Mouse (Mus musculus): ENCODE measurements around the gene Slc17a1.

Gene Slc17a1

DNA sequence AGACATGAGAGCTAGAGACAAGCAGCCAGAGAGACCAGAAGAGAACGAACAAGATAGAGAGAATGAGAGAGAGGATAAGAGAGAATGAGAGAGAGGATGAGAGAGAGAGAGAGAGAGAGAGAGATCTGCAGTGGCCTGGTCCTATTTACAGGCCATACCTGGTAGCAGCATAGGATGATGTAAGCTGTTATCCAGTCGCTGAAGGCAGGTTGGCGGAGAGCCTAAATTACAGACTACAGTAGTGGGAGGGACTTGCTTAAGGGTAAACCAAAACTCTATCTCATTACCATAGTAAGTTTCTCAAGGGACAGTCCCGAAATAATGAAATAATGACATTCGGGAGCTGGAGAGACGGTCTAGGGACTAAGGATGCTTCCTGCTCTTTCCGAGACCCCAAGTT lies at the start of gene Slc17a1:
Gene Slc17a1, plus strand, starts transcription at position 346 of the 400 bp plus-strand sequence.
- no peak for DNase-seq (ENCODE audit: low read depth)

DNA sequence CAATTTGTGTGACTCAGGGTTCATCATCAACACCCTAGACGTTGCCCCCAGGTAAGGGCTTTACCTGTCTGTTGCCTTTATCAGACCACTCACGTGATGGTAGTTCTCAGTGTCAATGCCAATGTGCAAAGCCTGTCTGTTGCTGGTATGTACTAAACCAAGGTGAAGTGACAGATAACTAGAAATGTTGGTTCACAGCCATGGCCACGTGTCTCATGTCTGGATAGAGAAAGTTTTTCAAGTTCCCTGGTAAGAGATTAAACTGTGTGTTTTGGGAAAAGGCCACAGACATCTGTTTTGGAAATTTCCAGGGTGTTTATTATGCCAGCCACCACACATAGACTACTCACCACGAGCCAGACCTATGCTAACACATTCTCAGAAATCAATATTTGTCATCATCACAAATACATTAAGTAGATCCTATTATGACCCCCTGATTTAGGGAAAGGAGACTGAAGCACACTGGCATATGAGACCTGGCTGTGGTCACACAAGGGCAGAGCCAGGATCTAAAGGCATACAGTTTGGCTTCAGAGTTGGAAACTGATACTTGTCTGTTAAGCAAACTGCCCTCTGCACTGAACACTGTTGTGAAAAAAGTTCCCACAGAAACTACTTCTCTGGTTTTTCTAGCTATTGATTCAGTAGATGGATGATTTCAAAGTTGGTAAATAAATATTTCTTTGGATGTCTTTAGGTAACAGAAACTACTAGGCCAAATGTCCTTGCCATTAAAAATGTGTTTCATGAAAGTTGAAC lies 47.2 kb upstream of the Slc17a1 start:
- no peak for DNase-seq (ENCODE audit: low read depth)

DNA sequence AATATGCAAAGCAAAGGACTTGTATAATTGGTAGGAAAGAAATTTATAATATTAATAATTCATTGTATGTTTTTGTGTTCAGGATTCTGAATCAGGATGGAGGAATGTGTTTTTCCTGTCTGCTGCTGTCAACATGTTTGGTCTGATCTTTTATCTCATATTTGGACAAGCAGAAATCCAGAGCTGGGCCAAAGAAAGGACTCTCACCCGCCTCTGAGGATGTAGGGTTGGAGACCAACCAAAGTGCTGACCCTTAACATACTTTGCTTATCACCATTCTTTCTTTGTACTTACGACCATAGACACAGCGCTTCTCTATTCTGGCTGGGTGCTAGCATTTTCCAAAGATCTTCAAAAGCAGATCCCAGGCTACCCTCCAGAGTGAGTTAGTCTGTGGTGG lies 45.3 kb upstream of the Slc17a1 start:
- DNase-seq (ENCODE audit: low read depth): no peak

DNA sequence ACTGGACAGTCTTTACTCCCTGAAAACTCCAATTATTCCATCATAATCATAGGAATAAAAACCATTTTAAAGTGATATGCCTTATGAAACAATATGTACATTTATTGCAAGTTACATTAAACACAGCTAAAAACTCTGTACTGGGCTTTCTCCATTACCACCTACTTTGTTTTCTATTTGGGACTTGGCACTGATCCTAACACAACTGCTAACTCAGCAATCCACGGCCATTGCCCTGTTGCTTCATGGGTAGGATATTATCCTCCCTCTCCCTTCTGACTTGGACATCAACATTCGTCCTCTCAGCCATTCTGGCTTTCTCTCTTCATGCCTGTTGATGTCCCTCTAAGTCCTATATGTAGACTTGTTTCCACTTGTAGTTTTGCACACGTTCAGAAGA lies 40.9 kb upstream of the Slc17a1 start:
- DNase-seq (ENCODE audit: low read depth): no peak

DNA sequence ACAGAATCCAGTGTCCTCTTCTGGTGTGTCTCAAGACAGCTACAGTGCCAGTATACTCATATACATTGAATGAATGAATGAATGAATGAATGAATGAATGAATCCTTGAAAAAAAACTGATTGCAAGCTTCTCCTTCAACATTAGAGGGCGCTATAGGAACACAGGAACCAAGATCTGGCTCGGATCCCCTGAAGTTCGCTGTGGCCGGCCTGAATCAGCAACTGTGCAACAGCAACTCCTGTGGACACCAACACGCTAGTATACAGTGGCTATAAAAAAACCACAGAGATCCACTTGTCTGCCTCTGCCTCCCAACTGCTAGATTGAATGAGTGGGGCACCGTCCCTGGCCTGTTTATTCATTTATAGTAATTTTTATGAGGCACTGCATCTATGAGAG lies 34.5 kb upstream of the Slc17a1 start:
- DNase-seq (ENCODE audit: low read depth): peak; percentile 24

DNA sequence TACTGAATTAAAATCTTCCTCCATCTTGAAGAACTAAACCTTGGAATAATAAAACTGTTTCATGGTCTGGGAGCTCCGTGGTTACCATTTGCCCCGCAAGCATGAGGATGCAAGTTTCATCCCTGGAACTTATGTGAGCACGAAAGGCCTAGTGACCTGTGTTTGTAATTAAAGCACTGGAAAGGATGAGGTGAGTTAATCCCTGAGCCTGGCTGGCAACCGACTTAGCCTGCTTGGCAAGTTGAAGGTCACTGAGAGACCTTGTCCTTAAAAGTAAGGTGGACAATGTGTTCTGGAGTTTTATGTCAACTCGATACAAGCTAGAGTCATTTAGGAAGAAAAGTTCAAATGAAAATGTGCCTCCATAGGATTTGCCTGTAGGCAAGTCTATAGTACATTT lies 32.7 kb upstream of the Slc17a1 start:
- no peak for DNase-seq (ENCODE audit: low read depth)

DNA sequence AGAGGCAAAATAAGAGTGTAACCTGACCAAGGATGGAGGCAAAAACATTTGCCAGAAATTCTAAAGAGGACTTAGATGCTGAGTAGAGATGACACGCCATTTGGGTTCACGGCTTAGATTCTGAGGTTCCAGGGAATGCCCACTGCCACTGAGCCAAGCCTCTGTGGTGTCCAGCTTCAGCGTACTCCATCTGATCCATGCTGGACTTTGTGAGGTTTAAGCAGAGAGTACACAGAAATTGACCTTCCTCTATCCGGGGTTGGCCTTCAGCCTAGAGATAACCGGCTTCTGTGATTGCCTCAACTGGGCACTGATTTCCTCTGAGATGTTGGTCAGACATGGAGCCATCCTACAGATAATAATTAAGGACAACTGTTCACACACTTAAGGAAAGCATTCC lies 30.9 kb upstream of the Slc17a1 start:
- DNase-seq (ENCODE audit: low read depth): no peak

DNA sequence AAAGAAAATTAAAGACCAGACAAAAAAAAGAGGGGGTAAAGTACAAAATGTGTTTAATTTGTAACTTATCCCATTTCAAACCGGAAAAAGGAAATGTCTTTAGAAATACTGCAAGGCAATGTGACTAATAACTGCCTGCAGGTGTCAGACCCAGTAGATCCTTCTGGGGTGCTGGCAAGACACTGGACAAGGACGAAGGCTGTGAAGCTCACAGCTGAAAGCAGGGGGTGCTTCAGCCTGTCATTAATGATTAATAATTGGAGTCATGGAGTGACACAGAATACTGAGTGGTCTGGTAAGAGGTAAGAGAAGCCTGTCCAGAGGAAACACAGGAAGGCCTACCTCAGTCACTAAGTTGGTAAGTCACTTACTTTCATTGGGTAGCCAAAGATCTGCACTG lies 28.2 kb upstream of the Slc17a1 start, which contains the start of gene Slc17a3:
Gene Slc17a3, plus strand, starts transcription at position 127 of the 400 bp plus-strand sequence.
- no peak for DNase-seq (ENCODE audit: low read depth)

DNA sequence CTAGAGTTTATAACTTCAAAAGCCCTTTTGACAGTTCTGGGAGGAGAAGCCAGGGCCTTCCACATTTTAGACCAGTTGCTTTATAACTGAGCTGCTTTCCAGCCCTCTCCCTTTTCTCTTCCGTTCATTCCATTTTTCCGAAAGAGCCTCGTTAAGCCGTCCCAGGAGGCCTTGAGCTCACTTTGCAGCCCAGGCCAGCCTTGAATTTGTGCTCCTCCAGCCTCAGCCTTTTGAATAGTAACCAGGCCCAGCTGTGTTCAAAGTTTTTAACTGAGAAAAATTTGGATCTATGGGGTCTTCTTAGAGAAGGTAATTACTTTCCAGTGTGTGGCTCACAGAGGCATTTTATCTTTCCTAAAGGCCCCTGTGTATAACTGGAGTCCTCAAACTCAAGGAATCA lies 21.7 kb upstream of the Slc17a1 start:
- DNase-seq (ENCODE audit: low read depth): no peak

DNA sequence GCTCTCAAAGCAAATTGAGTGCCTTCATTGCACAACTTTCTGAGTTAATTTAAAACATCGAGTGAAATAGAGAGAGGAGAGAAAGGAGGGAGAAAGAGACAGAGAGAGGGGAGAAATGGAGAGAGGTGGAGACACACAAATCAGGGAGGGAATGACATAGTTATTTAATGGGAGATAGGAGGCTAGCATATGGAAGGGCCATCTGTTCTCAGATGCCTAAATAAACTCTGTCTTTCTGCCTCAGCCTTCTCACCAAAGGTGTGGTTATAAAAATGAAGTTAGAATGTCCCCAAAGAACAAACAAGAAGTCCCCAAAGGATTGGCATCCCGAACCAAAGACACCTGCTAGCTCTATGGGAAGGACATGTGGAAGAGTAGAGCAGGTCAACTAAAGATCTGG lies 18.3 kb upstream of the Slc17a1 start:
- no peak for DNase-seq (ENCODE audit: low read depth)

DNA sequence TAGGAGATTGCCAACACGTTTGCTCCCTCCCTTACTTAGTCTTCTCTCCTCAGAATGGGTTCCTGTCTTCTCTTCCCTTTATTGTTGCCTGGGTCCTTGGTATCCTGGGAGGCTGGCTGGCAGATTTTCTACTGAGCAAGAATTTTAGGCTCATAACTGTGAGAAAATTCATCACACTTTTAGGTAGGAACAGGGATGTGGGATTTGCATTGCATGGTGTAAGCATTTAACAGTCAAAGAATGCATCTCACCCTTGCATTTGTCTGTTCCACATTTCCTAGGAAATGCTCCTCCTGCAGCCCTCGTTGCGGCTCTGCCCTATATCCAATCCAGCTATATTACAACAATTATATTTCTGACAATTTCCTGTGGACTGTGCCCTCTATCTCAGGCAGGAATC lies 11.1 kb upstream of the Slc17a1 start:
- no peak for DNase-seq (ENCODE audit: low read depth)

DNA sequence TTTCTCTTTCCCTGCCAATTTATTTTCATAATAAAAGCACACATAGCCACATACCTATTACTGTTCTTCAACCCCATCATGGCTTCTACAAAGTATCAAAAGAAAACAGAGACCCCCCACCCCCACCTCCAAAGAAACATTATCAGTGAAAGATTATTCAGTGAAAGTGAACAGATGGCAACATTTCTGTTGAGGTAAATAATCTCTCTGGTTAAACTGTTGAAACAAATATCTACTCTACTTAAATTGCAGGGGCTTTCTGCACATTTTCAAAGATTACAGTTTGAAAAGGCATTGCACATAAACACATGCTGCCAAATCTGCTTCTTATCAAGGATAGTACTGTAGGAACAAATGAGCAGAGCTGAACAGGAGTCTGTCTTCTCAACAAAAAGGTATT lies 5.7 kb upstream of the Slc17a1 start:
- DNase-seq (ENCODE audit: low read depth): no peak

DNA sequence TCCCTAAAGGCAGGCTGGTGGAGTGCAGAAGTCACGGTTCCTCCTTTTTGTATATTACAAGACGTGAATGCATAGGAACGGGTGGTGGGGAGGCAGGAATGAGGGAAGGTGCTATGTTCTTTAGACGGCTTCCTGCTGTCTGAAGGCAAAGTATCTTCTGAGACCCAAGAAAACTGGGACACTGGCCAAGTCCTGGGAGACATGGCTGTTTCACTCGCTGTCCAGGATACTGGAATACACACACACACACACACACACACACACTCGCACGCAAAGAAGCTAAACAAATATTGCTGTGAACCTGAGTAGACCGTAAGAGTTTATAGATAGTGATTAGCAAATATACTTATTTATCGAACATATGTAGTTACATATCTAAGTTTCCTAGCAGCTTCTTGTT lies 2.8 kb upstream of the Slc17a1 start:
- no peak for DNase-seq (ENCODE audit: low read depth)

DNA sequence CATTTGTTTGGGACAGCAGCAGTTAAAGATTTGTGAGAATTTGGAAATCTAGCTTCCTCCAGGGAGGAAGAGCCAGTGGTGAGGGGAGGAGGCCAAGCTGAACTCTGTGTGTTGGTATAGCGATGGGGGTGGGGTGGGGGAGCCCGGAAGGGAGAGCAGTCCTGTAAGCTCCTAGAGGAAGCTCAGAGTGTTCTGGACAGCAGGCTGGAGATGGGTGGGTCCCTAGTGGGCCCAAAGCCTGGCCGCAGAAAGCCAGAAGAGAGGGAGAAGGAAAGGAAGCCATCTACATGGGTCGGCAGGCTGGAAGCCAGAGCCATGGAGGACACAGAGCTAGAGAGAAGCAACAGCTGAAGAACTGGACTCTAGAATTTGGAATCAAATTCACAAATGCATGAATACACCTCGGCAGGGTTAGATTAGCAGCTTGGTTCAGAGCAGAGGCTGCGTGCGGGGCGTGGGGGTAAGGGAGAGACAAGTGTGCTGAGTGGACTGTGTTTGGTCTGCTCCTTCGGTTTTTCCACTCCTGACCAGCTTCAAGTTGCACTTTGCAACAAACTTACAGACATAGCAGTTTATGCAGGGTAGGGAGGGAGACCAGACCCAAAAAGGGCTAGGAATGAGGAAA lies 1.4 kb upstream of the Slc17a1 start:
- DNase-seq (ENCODE audit: low read depth): no peak

DNA sequence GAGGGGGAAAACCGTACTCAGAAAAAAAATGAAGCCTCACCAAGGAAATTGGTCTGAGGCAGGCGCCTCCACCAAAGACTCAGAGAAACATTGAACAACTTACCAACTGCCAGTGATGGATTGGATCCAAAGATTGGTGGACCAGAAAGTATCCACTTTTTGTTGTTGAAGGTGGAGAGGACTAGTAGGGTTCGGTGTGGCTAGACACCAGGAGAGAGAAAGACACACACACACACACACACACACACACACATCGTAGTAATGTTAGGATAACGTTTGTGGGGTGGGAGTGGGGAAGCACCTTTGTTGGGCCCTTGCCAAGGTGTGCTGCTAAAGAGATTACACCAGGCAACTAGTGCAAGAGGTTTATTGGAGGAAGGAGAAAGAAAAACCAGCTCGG lies 550 bp upstream of the Slc17a1 start:
- DNase-seq (ENCODE audit: low read depth): no peak

DNA sequence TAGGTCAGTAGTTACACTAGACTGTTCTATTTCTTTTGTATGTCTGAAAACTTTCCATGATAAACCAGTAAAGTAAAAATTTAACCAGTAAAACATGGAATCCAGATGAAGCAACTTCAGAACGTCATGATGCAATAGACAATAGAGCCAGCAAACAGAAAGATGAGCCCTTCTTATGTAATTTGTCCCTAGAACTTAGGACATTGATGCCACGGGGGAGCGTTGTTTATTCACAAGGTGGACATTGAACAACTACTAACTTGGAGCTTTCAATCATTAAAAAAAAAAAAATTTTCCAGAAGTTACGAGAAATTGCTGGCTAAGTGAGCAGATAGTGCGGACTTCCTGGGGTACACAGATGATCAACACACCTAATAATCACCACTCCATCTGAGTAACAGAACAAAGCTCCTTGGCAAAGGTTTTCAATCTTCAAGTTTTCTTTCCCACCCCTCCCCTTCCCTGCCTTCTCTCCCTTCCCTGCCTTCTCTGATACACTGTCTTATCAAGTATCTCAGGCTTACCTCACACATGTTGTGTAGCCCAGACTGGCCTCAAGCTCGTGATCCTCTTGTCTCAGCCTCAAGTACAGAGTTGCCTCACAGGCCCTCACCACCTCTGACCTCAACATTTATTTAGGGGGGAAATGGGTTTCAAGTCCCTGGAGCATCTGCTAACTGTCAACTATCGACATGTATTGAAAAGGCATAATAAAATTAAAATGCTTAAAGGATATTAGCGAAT lies 1.4 kb downstream of the Slc17a1 start:
- no peak for DNase-seq (ENCODE audit: low read depth)

DNA sequence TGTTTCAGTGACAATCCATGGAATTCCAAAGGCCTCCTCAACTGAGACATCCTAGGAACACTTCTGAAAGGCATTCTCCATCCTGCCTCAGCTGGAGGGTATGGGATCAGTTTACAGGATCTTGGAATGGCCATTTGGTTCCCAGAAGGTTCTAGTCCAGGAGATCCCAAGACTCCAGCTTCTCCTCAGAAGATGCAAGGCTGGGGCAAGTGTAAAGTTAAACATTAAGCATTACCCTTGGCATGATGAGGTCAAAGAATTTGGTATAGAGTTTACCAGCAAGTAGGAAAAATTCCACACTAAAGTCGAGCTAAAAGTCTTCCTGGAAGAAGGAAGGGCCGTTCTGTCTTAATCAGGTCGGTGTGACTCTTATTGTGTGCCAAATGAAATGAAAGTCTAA lies 2.4 kb downstream of the Slc17a1 start:
- DNase-seq (ENCODE audit: low read depth): no peak

DNA sequence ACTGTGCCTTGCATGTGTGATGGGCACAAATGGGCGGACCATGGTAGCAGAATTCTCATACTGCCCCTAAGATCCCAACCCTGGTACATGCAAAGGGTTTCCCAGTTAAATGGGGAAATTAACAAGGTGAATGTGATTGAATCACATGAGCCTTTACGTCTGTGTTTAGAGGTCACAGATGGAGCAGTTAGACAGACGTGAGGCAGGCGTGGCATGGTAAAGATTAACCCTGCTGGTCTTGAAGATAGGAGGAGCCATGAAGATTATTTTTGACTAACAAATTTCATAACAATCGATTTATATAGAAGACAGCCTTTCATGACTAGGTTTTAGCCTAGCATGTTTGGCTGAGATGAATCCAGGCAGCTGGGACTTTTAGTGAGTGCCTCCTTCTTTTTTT lies 5.6 kb downstream of the Slc17a1 start:
- DNase-seq (ENCODE audit: low read depth): no peak

DNA sequence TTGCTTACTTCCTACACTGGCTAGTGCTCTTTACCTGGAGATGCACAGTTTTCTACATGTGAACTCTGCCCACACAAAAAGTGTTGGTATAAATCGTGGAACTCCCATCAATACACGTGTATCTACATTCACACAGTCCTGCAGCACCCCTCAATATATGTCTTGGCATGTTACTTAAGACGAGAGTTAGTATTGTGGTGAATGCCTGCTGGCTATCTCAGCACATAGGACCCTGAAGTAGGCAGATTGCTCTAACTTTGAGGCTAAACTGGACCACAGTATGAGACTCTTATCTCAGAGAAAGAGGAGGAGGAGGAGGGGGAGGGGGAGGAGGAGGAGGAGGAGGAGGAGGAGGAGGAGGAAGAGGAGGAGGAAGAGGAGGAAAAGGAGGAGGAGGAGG lies 11.6 kb downstream of the Slc17a1 start:
- no peak for DNase-seq (ENCODE audit: low read depth)

DNA sequence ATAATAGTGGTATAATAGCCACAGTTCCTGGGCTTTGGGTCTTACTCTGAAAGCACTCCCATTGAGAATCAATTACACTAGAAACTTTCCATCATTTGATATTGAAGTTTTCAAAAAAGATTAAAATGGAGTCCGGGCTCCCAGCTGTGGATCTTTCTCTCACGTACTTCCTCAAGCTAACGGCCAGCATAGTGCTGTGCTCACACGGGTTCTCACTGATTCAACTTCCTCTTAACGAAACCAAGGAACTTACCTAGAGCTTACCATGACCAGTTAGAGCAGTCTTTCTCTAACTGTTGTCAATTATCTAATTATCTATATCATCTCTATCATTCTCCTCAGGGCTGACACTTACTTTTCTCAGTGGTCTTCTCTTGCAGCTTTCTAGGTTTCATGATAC lies 12.1 kb downstream of the Slc17a1 start:
- DNase-seq (ENCODE audit: low read depth): no peak

DNA sequence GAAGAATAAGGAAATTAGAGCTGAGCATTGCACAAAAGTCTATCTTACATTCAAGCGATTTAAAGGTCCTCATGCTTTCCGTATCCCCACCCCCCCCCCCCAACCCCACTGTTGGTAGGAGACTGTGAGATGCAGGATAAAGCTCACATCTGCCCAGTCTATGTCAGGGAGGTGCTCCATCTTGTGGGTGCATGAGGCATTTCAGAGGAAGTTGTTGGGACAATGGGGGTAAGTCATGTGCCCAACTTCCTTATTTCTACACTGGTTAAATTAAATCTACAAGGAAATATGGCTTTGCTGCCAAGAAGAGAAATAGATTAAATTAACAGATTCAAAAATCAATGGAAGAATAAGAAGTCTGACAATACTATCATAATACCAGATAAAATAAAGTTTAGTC lies 18.0 kb downstream of the Slc17a1 start:
- DNase-seq (ENCODE audit: low read depth): peak; percentile 31

DNA sequence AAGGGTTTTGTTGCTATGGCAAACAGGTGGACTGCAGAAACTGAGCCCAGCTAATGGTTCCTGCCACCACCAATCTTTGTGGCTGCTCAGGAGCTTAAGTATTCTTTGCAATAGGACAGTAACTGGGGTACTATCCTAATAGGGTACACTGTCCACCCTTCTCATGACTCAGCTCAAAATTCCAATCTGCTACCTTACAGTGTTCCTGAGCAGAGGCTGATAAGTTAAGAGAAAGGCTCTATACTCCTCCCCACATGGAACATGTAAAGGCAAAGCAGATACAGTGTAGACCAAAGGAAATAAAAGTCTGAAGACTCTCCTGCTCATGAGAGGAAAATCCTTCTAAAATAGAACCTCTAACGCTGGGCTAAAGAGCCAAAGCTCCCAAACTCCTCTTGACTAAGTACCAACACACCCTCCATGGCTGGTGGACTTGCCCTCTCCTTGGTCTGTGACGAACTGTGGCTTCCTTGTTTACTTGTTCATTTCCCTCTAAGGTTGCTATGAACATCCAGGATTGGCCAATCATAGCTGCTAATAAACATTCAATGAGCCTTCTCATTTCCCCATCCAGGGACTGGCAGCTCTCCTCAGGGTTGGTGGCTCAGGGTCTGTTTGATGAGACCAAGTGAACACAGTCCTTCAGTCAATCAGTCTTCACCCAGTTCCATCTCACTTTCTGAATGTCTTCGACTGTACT lies 19.6 kb downstream of the Slc17a1 start:
- no peak for DNase-seq (ENCODE audit: low read depth)

Measured in induced T-regulatory cell, adult 2 months (primary cell).